Mouse (Mus musculus) embryonic facial prominence, embryonic 14.5 days (tissue): Measurements from ENCODE around the gene Tmem273. TPM values are rescaled to one million over a fixed set of nuclear protein-coding genes. Genes with fewer than 3 reads are reported as not detected.
A peak's percentile ranks its signal among the peaks of the same experiment; 100 is the strongest.

ENCODE experiments used
- ATAC-seq: fragments of 200-750 bp; cut with Nextera tagmentation; 2 replicates; pipeline ENCODE4 v1.8.0; 2017; ENCODE audit warnings: low read depth, moderate number of reproducible peaks, moderate TSS enrichment
- DNase-seq: peaks from one replicate; pipeline ENCODE4 v3.0.0-alpha.2; 2015; ENCODE audit warnings: low spot score
- H3K27ac ChIP-seq: fragments of 300-500 bp; sonication (generic); replicated peaks from 2 replicates; pipeline ENCODE4 v1.5.1; 2014; ENCODE audit warnings: low read depth, mild to moderate bottlenecking, low read length, moderate library complexity
- H3K27me3 ChIP-seq: fragments of 300-500 bp; sonication (generic); replicated peaks from 2 replicates; pipeline ENCODE4 v1.6.1; 2014; ENCODE audit warnings: low read length; ENCODE audit not compliant: control insufficient read depth, insufficient read depth
- H3K36me3 ChIP-seq: fragments of 300-500 bp; sonication (generic); 2 replicates; pipeline ENCODE4 v1.6.1; 2014; ENCODE audit warnings: low read length, mixed read lengths; ENCODE audit not compliant: control insufficient read depth, insufficient read depth
- H3K4me1 ChIP-seq: fragments of 300-500 bp; sonication (generic); 2 replicates; pipeline ENCODE4 v1.6.1; 2014; ENCODE audit warnings: antibody characterized with exemption, low read length; ENCODE audit not compliant: control insufficient read depth, insufficient read depth
- H3K4me2 ChIP-seq: fragments of 300-500 bp; sonication (generic); 2 replicates; pipeline ENCODE4 v1.6.1; 2014; ENCODE audit warnings: low read depth, mild to moderate bottlenecking, low read length, moderate library complexity, mixed read lengths
- H3K4me3 ChIP-seq: fragments of 300-500 bp; sonication (generic); 2 replicates; pipeline ENCODE4 v1.5.1; 2014; ENCODE audit warnings: low read depth, mild to moderate bottlenecking, low read length
- H3K9ac ChIP-seq: fragments of 300-500 bp; sonication (generic); 2 replicates; pipeline ENCODE4 v1.6.1; 2014; ENCODE audit warnings: low read depth, mild to moderate bottlenecking, low read length, moderate library complexity, mixed read lengths
- H3K9me3 ChIP-seq: fragments of 300-500 bp; sonication (generic); 2 replicates; pipeline ENCODE4 v1.6.1; 2016; ENCODE audit warnings: low read length; ENCODE audit not compliant: control insufficient read depth
- WGBS: fragments of 180-500 bp; shearing (Covaris S2); extraction: QIAGEN DNeasy Blood & Tissue Kit; methylation state at CpG from one replicate; pipeline ENCODE4 v1.1.7; 2014; 5-methylcytosine and 5-hydroxymethylcytosine counted together
- polyA plus RNA-seq: library from polyadenylated mRNA; unstranded; fragments of >200 nt; fragmentation: Nextera tagmentation; extraction: Ambion mirVana; gene quantifications from 2 replicates; pipeline ENCODE4 v1.2.1, GENCODE M21; 2014

Gene Tmem273
- 1.6 and 2.7 TPM in 2 replicates for polyA plus RNA-seq

GRCm38 (mm10) chr14:32785556-32786130 lies at the start of gene Tmem273:
Tmem273 (plus strand) TSS chr14:32785963.
- Histone ChIP-seq H3K4me3 (no peak within 1 kb of the TSS), H3K4me1 (no peaks in the 10 kb centered on the region), H3K36me3 (no peaks in the 10 kb centered on the region), H3K9me3 (no peaks in the 10 kb centered on the region), H3K27me3 (no peaks in the 10 kb centered on the region), H3K4me2 (no peak within 1 kb of the TSS), H3K9ac (no peak within 1 kb of the TSS), H3K27ac (no peak within 1 kb of the TSS)
- 72% methylated on average over 3 of the region's 3 CpGs for WGBS
- ATAC-seq (no peak), DNase-seq (no peak)

GRCm38 (mm10) chr14:32736561-32736960 lies 49.2 kb upstream of the Tmem273 start:
- Histone ChIP-seq H3K9ac (no peak overlapping the region), H3K27ac (no peak overlapping the region), H3K9me3 (no peaks in the 10 kb centered on the region; the same call in 1 of the 2 replicates), H3K4me1 (no peaks in the 10 kb centered on the region), H3K4me2 (no peak overlapping the region), H3K36me3 (no peaks in the 10 kb centered on the region), H3K4me3 (no peak overlapping the region), H3K27me3 (no peaks in the 10 kb centered on the region)
- 80% methylated on average over 6 of the region's 6 CpGs for WGBS
- DNase-seq = no peak
- ATAC-seq = no peak

- Histone ChIP-seq H3K27me3 (no peaks in the 10 kb centered on the region), H3K4me3 (no peak overlapping the region), H3K4me1 (no peaks in the 10 kb centered on the region), H3K9ac (no peak overlapping the region), H3K9me3 (no peaks in the 10 kb centered on the region; the same call in 1 of the 2 replicates), H3K27ac (no peak overlapping the region), H3K4me2 (no peak overlapping the region), H3K36me3 (no peaks in the 10 kb centered on the region)
- ATAC-seq = no peak
- peak; percentile 12 for DNase-seq
- 82% methylated on average over 5 of the region's 5 CpGs for WGBS
These were observed 47.2 kb upstream of the Tmem273 start for GRCm38 (mm10) chr14:32738586-32738985.

- H3K4me1 ChIP-seq = no peaks in the 10 kb centered on the region
- no peak overlapping the region for H3K9ac ChIP-seq
- no peaks in the 10 kb centered on the region for H3K36me3 ChIP-seq
- no peaks in the 10 kb centered on the region for H3K27me3 ChIP-seq
- no peak overlapping the region for H3K4me2 ChIP-seq
- DNase-seq (no peak), ATAC-seq (no peak)
- H3K9me3 ChIP-seq = no peaks in the 10 kb centered on the region
- H3K4me3 ChIP-seq = no peak overlapping the region
- WGBS = 57% methylated on average over 6 of the region's 6 CpGs
- H3K27ac ChIP-seq = no peak overlapping the region
These were observed 37.2 kb upstream of the Tmem273 start for GRCm38 (mm10) chr14:32748519-32748918.

GRCm38 (mm10) chr14:32750727-32751126 lies 35.0 kb upstream of the Tmem273 start:
- Histone ChIP-seq H3K36me3 (no peaks in the 10 kb centered on the region), H3K9ac (no peak overlapping the region), H3K4me3 (no peak overlapping the region), H3K4me2 (no peak overlapping the region), H3K27ac (no peak overlapping the region), H3K4me1 (no peaks in the 10 kb centered on the region), H3K27me3 (no peaks in the 10 kb centered on the region), H3K9me3 (no peaks in the 10 kb centered on the region)
- DNase-seq (no peak), ATAC-seq (no peak)
- whole genome bisulfite sequencing = 77% methylated on average over 6 of the region's 6 CpGs

GRCm38 (mm10) chr14:32754286-32754685 lies 31.5 kb upstream of the Tmem273 start:
- DNase-seq = no peak
- no peak overlapping the region for H3K4me3 ChIP-seq
- H3K27me3 ChIP-seq = no peaks in the 10 kb centered on the region
- no peak for ATAC-seq
- no peak overlapping the region for H3K27ac ChIP-seq
- no peak overlapping the region for H3K9ac ChIP-seq
- WGBS = 39% methylated on average over 1 of the region's 1 CpGs
- no peak overlapping the region for H3K4me2 ChIP-seq
- H3K9me3 ChIP-seq = no peaks in the 10 kb centered on the region
- H3K36me3 ChIP-seq = no peaks in the 10 kb centered on the region
- no peaks in the 10 kb centered on the region for H3K4me1 ChIP-seq

GRCm38 (mm10) chr14:32762177-32762576 lies 23.6 kb upstream of the Tmem273 start:
- Histone ChIP-seq H3K4me3 (no peak overlapping the region), H3K9ac (no peak overlapping the region), H3K4me2 (no peak overlapping the region), H3K27me3 (no peaks in the 10 kb centered on the region), H3K27ac (no peak overlapping the region), H3K9me3 (no peaks in the 10 kb centered on the region), H3K36me3 (no peaks in the 10 kb centered on the region), H3K4me1 (no peaks in the 10 kb centered on the region)
- ATAC-seq (no peak), DNase-seq (no peak)
- 92% methylated on average over 1 of the region's 1 CpGs for WGBS

- no peak overlapping the region for H3K27ac ChIP-seq
- no peaks in the 10 kb centered on the region for H3K4me1 ChIP-seq
- DNase-seq = no peak
- H3K9ac ChIP-seq = no peak overlapping the region
- WGBS = 70% methylated on average over 6 of the region's 6 CpGs
- no peak overlapping the region for H3K4me2 ChIP-seq
- ATAC-seq = no peak
- H3K27me3 ChIP-seq = no peaks in the 10 kb centered on the region
- H3K9me3 ChIP-seq = no peaks in the 10 kb centered on the region
- no peaks in the 10 kb centered on the region for H3K36me3 ChIP-seq
- no peak overlapping the region for H3K4me3 ChIP-seq
These were observed 15.2 kb upstream of the Tmem273 start for GRCm38 (mm10) chr14:32770563-32770962.

- no peak overlapping the region for H3K4me3 ChIP-seq
- 93% methylated on average over 4 of the region's 4 CpGs for WGBS
- no peak overlapping the region for H3K27ac ChIP-seq
- H3K27me3 ChIP-seq = no peaks in the 10 kb centered on the region
- ATAC-seq (no peak), DNase-seq (no peak)
- no peak overlapping the region for H3K4me2 ChIP-seq
- no peak overlapping the region for H3K9ac ChIP-seq
- H3K36me3 ChIP-seq = no peaks in the 10 kb centered on the region
- no peaks in the 10 kb centered on the region for H3K9me3 ChIP-seq
- H3K4me1 ChIP-seq = no peaks in the 10 kb centered on the region
These were observed 13.7 kb upstream of the Tmem273 start for GRCm38 (mm10) chr14:32772085-32772484.
